Mouse (Mus musculus) liver, adult 2 months (tissue): ENCODE results near the gene Fem1a.

Source experiments
- CTCF ChIP-seq: fragments of 200-500 bp; IDR thresholded peaks from 2 replicates; pipeline ENCODE4 v1.5.1; 2011; ENCODE audit warnings: low read depth, low read length, control low read depth
- POLR2A ChIP-seq: fragments of 200-500 bp; IDR thresholded peaks from 2 replicates; pipeline ENCODE4 v1.6.1; 2011; ENCODE audit warnings: low read length, control low read depth; ENCODE audit not compliant: insufficient read depth; ENCODE audit errors: extremely low read depth

GRCm38 (mm10) chr17:56266271-56266670 is 9.7 kb downstream of the Fem1a start:
- TF ChIP-seq CTCF (no peak), POLR2A (no peak)
